Mouse (Mus musculus): Measurements from ENCODE around the gene Acvr2b.
A peak's percentile ranks its signal among the peaks of the same experiment; 100 is the strongest.

The Acvr2b gene

DNA sequence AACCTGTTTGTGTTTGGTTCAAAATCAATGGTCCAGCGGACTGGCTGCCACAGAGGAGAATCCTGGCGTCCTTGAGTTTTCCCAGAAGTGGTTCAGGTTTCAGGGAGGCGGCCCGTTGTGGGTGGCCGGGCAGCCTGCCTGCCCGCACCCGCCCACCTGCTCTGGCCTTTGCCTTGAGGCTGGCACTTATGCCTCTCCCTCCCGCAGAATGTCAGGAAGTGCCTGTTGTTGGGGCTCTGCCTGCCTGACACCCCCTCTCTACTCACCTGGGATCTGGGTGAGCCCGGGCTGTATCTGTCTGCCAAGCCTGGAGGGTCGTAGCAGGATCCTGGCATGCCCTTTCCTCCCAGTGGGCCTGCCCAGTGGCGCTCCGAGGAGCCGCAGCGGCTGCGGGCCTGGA lies 6.0 kb downstream of the Acvr2b start:
- DNase-seq (ENCODE audit: low read depth in 1 of 2, low spot score in 2 of 2): no peak

DNA sequence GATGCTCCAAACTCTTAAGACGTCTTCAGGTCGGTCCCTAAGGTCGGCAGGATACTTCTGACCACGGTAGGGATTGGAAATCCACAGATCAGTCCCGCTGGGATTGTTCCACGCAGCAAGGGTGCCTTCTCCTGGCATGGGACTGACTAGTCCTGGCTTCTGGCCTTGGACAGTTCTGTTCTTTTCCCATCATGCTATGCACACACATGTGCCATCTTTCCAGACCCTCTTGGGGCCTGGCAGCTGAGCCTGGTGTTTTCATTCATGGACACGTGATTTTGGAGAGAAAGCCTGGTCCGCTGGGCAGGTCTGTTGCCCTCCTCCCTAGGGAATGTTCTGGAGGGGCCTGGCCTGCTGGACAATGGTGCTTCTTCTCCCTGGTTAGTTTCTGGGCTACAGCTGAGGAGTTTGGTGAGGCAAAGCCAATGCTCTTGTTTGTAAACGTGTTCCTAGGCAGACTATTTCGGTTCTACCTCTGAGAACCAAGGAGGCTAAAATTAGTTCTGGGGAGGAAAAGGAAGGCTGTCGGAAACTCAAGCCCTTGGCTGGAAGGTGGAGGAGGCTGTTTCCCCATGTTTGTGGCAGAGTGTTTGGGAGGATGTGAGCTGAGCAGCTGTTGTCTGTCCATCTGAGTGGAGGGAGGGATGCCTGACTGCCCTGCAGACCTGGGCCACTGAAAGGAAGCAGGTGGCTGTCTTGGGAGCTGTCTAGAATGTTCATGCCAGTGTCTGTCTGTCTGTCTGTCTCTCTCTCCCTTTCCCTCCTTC lies 7.2 kb downstream of the Acvr2b start:
- DNase-seq (ENCODE audit: low read depth in 1 of 2, low spot score in 2 of 2): no peak

DNA sequence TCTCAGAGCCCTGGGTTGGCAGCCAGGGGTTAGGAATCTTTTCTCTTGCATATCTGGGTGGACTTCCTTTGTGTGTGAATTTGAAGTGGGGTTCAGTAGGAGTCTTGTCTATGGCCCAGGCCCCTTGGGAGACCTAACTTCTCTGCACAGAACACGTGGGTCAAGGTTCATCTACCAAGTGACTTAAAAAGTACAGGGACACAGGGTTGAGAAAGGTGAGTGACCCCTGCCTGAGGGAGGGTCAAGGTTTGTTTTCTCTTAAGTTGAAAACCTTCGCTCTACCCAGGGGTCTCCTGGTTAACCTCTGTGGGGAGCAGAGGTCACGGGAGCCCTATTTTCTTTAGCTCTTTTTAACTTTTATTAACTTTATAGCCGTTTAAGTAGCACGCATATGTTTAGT lies 7.9 kb downstream of the Acvr2b start:
- no peak for DNase-seq (ENCODE audit: low read depth in 1 of 2, low spot score in 2 of 2)

DNA sequence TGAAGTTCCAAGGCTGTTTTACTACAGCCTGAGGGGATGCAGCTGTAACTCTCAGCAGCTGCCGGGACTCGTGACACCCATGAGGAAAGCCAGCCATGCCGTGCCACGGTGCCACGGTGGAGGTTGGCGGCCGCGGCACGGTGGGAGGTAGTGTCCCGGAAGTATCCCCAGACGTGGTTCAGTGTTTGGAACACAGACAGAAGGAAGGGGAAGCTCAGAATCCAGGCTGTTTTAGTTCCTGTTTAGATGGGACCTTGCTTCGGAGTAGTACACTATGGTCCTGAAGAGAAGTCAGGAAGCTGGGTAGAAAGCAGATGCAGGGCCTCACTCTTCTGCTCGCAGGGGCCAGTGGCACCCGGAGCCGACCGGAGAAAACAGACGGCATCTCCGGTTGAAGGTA lies 16.1 kb downstream of the Acvr2b start:
- no peak for DNase-seq (ENCODE audit: low read depth in 1 of 2, low spot score in 2 of 2)

DNA sequence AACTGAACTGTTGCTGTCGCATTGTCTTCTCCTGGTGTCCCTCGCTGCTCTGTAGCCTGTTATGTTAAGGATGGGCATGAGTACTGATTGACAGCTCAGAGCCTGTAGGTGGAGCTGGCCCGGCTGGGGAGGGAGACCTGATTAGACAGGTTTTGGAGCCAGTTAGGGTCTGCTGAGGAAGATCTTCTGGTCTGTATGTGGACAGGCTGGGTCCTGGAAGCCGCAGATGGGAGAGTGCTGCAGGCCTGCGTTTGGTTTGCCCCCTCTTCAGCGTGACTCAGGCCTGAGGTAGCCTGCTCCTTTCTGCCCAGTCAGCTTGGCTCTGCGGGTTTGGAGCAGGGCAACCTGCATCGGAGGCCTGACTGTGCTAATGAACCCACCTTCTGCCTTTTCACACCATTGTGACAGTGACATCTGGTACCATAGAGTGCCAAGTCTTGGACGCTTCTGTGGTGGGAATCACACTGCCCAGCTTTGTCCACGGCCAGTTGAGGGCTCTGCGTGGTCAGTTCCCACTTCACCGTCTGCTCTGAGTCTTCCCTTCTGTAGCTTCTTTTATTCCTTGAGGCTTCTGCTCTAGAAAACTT lies 18.0 kb downstream of the Acvr2b start:
- no peak for DNase-seq (ENCODE audit: low read depth in 1 of 2, low spot score in 2 of 2)

DNA sequence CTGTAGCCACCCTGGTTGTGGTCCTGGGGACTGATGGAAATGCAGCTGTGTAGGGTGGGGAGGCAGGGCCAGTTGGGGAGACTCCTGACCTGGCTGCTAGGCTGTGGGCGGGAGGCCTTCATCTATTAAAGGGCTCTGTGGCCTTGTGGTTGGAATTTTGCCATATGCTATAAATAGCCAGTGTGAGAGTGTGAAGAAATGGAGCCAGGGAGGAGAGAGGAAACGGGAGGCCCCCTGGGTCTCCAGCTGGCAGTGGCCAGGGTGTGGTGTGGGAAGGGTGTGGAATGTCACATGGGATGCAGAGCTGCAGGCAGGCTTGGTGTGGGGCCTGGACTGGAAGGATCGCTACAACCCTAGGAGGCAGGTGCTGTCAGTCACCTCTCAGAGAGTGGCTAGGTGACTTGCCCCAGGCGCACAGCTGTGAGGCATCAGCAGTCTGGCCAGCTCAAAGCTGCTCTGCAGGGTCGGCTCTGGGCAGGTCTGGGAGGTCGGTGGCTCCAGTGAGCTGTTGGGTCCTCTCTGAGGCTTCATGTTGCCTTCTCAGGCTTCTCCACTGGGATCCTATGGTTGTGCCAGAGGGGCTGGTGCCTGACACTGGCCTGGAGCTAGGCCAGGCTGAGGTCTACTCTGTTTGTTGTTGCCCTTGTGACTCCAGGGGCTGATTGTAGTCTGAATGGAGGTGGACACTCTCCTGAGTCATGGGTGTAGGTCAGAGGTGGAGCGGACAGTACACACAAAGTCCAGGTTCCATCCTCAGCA lies 23.5 kb downstream of the Acvr2b start:
- no peak for DNase-seq (ENCODE audit: low read depth in 1 of 2, low spot score in 2 of 2)

DNA sequence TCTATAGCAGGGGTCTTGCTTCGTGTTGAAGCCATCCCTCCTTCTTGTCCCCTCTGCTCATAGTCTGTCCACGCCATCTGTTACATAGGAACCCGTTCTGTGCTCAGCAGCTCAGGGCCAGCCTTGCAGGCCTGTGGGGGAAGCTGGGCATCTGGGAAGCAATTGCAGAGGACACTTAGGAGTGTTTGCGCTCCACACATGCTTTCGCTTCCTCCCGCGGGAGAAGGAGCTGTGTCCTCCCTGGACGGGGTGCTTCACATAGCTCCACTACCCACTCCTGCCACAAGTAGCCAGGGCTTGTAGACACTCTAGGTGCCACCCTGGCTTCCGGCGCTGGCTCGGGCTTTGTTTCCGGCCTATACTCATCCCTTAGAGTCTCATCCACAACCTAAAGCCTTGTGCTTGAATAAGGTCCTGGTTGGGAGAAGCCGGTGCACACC lies 24.1 kb downstream of the Acvr2b start:
- no peak for DNase-seq (ENCODE audit: low read depth in 1 of 2, low spot score in 2 of 2)

DNA sequence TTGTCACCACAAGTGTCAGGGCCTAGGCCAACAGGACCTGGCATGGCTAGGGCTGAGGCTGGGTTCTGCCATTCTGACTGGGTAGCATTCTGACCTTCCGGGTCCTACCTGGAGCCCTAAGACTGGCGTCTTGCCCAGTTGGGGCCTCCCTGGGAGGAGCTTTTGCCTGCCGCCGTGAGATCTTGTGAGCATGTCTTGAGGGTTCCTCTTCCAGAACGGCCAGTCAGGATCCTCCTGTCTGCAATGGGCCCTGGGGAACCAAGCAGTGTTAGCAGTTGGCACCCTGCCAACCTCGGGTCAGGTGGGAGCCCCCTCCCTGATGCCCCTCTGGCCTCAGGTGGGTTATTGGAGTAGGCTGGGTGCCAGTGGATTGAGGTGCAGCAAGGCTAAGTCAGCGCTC lies 24.6 kb downstream of the Acvr2b start:
- DNase-seq (ENCODE audit: low read depth in 1 of 2, low spot score in 2 of 2): no peak

DNA sequence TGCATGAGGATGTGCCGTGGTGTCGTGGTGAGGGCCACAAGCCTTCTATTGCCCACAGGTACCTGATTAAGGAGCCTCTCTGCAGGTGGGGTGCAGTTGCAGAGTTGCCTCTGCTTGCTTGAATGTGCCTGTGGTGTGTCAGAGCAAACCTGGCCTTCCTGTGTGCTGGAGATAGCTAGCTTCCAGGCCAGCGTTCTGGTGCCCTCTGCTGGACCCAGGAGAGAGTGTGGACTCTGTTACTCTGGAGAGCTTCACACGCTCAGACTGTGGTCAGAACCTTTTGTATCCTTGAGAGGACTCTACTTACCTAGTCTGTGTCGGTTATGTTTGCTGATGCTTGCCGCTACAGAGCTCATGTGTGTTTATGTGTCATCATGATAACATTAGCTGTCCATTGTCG lies 28.4 kb downstream of the Acvr2b start:
- DNase-seq (ENCODE audit: low read depth in 1 of 2, low spot score in 2 of 2): peak in 1 of 2 experiments; percentile 39

DNA sequence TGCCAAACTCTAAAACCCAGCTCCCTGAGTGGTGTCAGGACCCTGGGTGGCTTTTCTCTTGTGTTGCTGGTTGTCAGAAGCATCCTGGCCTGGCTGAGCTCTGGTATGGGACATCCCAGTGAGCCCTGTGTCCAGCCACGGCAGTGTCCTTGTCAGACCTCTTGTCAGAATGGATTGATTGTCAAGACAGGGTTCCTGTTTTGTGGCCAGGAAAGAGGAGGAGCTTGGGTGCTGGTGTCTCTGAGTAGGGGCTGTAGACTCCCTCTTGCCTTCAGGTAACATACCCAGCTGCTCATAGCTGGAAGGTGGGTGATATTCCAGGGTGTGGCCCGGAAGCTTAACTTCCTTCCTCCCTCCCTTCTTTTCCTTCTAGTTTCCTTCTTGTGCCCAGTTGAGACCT lies 33.9 kb downstream of the Acvr2b start:
- DNase-seq (ENCODE audit: low read depth in 1 of 2, low spot score in 2 of 2): no peak

DNA sequence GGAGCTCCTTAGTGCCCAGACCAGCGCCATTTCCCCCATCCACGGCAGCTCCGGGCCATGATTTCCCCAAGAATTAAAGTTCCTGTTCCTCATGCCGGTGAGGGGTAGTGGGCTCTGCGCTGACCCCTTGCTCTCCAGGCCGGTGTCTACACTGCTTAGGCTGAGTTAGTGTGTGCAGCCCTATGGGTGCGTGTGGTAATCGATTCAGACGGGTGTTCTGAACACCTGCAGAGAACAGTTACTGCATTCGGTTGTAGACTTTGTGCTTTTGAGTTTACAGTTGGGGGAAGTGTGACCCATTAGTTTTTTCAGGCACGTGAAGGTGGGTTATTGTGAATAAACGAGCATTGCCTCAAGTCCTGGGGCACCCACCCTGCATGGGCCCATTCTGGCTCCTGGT lies 36.1 kb downstream of the Acvr2b start:
- no peak for DNase-seq (ENCODE audit: low read depth in 1 of 2, low spot score in 2 of 2)

DNA sequence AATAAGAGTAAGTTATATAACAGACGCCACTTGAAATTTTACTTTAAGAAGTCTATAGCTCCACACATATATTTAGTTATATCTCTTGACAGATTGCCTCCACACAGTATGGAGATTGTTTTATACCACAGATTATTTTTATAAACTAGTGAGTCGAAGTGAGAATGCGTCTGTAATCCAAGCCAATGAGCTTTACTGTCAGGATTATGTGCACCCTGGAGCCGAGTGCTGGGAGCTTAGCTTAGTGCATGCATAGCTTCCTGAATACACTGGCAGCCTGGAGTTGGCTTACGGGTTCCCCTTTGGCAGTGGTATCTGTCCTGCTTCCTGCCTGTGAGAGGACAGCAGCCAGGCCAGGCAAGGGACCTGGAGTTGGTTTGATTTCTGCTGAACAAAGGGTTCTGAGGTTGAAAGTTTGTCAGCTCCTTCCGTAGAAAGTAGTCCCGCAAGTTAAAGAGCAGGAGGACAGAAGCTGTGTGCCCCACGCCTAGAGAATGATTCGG lies 36.6 kb downstream of the Acvr2b start:
- DNase-seq (ENCODE audit: low read depth in 1 of 2, low spot score in 2 of 2): no peak

DNA sequence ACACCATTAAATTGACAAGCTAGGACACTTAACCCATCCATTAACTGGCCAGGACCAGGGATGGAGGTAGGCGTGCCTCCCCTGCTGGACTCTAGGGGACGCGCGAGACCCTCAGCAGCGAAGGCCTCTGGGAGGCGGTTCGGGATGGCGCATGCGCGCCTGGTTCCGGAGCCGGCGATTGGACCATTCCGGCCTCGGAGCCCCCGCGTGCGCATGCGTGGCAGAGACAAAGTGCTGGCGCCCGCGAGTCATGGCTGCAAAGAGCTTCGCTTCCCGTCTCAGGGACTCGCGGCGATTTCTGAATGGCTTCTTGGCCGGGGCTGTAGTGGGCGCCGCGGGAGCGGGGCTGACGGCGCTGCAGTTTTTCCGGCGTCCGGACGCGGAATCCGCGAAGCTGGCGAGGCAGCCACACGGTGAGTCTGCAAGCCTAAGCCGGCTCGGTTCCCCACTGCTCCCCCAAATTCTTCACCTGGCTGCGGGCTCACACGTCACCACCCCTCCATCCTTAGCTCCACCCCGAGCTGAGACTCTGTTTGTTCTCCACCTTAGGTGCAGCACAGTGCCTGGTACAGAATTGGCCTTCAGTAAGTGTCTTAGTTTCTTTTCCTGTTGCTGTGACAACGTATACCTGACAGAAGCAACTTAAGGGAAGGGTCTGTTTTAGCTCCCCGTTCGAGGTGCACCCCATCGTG lies 43.0 kb downstream of the Acvr2b start, which contains the start of gene Exog:
Exog (plus strand) TSS at position 206 of the 692 bp plus-strand sequence.
- DNase-seq (ENCODE audit: low read depth in 1 of 2, low spot score in 2 of 2): peak; percentile 79 to 84

DNA sequence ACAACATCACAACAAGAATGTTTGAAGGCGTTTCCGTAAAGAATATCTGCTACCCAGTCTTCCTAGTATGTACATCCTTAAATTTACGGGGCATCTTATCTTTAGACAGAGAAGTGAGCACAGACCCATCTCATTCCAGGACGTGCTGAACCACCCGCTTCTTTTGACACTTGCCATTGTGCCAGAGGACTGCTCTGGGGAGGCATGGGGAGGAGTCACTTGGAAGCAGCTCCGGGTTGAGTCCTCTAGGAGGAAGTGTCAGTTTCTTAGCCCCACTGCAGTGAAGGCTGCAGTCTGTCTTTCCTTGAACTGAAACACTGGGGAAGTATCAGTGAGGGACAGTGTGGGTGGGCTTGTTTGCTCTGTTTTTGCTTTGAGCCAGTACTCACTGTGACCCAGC lies 43.8 kb downstream of the Acvr2b start:
- peak in 1 of 2 experiments; percentile 14 for DNase-seq (ENCODE audit: low read depth in 1 of 2, low spot score in 2 of 2)

DNA sequence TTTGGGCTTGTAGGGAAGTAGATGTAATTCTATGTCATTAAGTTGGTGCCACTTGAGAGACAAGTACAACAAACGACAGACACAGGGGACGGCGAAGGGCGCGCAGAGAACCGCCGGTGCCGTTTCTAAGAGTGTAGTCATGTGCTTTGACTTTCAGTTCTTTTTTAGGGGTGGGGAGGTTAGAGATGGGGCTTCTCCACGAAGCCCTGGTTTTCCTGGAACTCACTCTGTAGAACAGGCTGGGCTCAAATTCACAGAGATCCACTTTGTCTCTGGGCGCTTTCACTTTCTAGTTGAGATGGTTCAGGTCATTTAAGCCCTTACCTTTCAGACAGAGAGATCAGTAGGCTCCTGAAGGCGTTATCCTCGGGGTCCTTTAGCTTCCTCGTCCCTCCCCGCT lies 54.0 kb downstream of the Acvr2b start:
- DNase-seq (ENCODE audit: low read depth in 1 of 2, low spot score in 2 of 2): no peak

DNA sequence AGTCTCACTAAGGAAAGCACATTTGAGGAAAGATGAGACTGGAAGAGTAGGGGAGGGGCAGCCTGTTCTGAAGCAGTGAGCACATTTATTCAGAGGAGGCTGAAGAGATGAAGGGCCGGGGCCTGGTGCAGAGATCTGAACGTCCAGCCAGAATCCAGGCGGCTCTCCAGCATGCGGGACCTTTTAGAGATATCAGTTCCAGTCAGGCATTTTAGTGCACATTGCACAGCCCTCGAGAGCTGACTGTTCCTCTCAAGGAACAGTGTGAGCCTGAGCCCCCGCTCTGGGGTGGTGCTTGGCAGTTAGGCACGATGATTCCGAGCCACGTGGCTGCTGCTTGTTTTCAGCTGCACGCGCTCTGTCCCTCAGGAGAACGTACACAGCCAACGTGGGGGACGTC lies 55.2 kb downstream of the Acvr2b start:
- DNase-seq (ENCODE audit: low read depth in 1 of 2, low spot score in 2 of 2): no peak

DNA sequence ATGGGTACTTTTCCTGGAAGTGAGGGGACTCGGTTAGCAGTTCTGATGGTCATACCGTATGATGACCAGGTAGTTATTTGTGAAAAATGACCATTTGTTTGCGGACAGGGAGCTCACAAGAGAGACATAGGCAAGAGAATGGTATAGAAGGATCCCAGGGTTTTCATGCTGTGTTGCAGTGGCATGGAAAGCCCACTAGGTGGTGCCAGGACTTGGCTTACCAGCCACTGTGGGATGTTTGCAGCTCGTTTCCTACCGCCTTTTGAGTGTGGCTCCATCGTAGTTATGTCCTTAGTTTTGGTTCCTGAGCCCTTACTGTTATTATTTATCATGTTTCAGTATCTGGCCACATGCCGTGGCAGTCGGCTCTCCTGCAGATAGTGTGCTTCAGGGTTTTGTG lies 58.5 kb downstream of the Acvr2b start:
- DNase-seq (ENCODE audit: low read depth in 1 of 2, low spot score in 2 of 2): peak in 1 of 2 experiments; percentile 16

DNA sequence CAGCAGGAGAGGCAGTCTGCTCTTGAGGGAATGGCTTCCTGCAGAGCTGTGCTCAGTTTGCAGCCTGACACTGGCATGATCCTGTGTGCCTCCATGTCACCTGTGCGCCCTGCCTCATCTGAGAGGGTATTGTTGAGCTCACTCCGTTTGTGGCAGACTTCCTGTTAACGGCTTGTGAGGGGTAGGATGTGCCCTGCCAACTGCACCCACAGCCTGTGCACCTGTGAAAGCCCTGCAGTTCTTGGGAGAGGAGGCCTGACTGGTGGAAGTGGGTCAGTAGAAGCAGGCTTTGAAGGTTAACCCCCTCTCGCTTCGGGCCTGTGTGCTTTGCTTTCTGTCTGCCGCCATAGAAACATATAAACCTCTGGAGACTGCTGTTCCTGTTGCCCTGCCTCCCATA lies 63.1 kb downstream of the Acvr2b start:
- DNase-seq (ENCODE audit: low read depth in 1 of 2, low spot score in 2 of 2): no peak

DNA sequence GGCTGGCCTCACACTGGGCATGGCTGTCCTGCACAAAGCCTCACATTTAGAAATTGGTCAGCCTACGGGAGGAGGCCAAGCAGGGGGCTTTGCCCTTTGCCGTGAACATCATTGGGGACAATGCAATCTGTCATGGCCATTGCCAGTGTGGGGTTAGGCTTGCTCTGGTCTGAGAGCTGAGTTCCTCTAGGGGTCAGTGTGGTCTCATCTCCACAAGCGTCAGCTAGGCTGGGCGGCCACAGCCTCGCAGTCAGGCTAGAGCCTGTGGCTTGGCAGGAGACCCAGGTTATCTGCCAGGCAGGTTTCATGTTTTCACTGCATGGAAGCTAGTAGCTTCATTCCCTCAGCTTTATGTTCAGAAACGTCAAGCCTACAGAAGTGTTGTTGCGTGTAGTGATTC lies 63.7 kb downstream of the Acvr2b start:
- DNase-seq (ENCODE audit: low read depth in 1 of 2, low spot score in 2 of 2): no peak

DNA sequence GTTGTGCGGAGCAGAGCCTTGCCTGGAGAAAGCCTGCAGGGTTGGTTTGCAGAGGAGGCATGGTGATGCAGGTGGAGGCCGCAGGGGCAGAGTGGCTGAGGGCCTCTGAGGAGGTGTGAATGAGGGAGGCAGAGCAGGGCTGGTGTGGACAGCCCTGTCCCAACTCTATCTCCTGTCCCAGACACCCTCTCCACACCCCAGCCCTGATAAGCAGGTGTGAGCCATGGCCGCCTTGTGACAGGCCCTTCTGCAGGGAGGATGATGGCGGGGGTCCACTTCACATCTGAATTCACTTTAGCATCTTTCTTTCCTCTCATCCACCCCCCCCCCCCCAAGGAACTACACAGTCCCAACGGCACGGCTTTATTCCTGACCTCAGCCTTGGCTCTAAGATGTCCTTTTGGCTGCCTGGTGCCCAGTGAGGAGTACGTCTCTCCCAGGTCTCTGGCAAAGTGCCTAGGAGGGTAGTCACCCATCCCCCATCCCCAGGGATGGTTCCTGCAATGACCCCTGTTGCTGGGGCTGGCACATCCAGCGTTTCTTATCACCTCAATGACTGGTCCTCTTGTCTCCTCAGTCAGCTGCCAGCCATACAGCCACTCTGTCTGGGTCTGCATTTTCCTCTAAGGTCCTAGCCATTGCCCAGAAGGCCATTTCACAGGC lies 67.9 kb downstream of the Acvr2b start:
- no peak for DNase-seq (ENCODE audit: low read depth in 1 of 2, low spot score in 2 of 2)

DNA sequence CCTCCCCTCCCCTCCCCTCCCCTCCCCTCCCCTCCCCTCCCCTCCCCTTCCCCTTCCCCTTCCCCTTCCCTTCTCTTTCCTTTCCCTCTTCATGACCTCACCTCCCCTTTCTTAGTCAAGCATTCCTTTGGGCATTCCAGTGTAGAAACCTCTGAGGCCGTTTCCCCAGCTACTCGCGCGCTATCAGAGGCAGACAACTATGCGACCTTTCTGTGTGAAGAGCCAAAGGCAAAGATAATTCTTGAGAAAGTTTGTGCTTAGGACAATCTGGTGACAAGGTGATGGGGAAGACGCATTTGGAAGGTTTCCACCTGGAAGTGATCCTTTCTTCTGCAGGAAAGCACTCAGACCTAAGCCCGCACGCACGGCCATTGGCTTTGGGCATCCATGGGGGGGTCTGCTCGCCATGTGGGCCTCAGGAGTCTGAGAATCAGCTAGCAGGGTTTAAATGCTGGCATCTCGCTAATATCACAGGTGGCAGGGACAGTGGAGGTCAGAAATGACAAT lies 70.5 kb downstream of the Acvr2b start:
- DNase-seq (ENCODE audit: low read depth in 1 of 2, low spot score in 2 of 2): no peak

All from monocyte, adult 2 months (primary cell).